Mouse (Mus musculus): ENCODE measurements around the gene Zfp708. TPM values are rescaled to one million over a fixed set of nuclear protein-coding genes. Genes with fewer than 3 reads are reported as not detected.
"Not testable (repeated sequence)": the region's sequence is repeated elsewhere in the genome, so short reads cannot be mapped to it uniquely, and the experiment has no call there.

The Zfp708 gene
- 0.24 and 0.42 TPM in 2 replicates for polyA plus RNA-seq (2012; rRNA removed)

- H3K4me1 ChIP-seq (replicated peaks; ENCODE audit: control insufficient read depth, insufficient read depth, low read length), result no peaks in the 10 kb centered on the region
- TF ChIP-seq CTCF (IDR thresholded peaks at IDR 0.05; ENCODE audit: borderline replicate concordance, control insufficient read depth, extremely low read depth, insufficient read depth, low read length, poor library complexity) (no peak), POLR2A (IDR thresholded peaks at IDR 0.05; ENCODE audit: control insufficient read depth, extremely low read depth, insufficient read depth, low read length, poor library complexity) (no peak)
- H3K27me3 ChIP-seq (ENCODE audit: control insufficient read depth, insufficient read depth, low read length), result no peaks in the 10 kb centered on the region
- no peaks in the 10 kb centered on the region for H3K36me3 ChIP-seq (ENCODE audit: control insufficient read depth, insufficient read depth, low read length)
- WGBS, result 97% methylated on average over 10 of the region's 10 CpGs
- DNase-seq, result no peak
- H3K4me3 ChIP-seq (ENCODE audit: control insufficient read depth, insufficient read depth, low read length), result no peak within 1 kb of the TSS
- no peak within 1 kb of the TSS for H3K27ac ChIP-seq (ENCODE audit: control insufficient read depth, insufficient read depth, low read length)
Observed at GRCm38 (mm10) chr13:67097876-67098275, at the start of gene Zfp708. TSS of gene Zfp708 (minus strand) at chr13:67097976.

- WGBS, result 2% methylated on average over 18 of the region's 18 CpGs
- DNase-seq, result peak; percentile 74
- TF ChIP-seq POLR2A (IDR thresholded peaks at IDR 0.05; ENCODE audit: control insufficient read depth, extremely low read depth, insufficient read depth, low read length, poor library complexity), result 0 out of 2 replicates have a peak, but pooled peaks have one; percentile 27
- TF ChIP-seq CTCF (IDR thresholded peaks at IDR 0.05; ENCODE audit: borderline replicate concordance, control insufficient read depth, extremely low read depth, insufficient read depth, low read length, poor library complexity), result no peak
- no peaks in the 10 kb centered on the region for H3K36me3 ChIP-seq (ENCODE audit: control insufficient read depth, insufficient read depth, low read length)
- no peaks in the 10 kb centered on the region for H3K27me3 ChIP-seq (ENCODE audit: control insufficient read depth, insufficient read depth, low read length)
- H3K4me1 ChIP-seq (replicated peaks; ENCODE audit: control insufficient read depth, insufficient read depth, low read length), result peaks cover 4% of the 10 kb centered on the region
- H3K27ac ChIP-seq (ENCODE audit: control insufficient read depth, insufficient read depth, low read length), result no peak overlapping the region
- peak overlapping the region; percentile 94 for H3K4me3 ChIP-seq (ENCODE audit: control insufficient read depth, insufficient read depth, low read length)
Observed at GRCm38 (mm10) chr13:67128038-67128721, 30.4 kb upstream of the Zfp708 start.

- 86% methylated on average over 10 of the region's 10 CpGs for WGBS
- H3K4me3 ChIP-seq (ENCODE audit: control insufficient read depth, insufficient read depth, low read length), result not testable (repeated sequence)
Observed at GRCm38 (mm10) chr13:67127507-67127906, 29.7 kb upstream of the Zfp708 start.

GRCm38 (mm10) chr13:67124460-67124859 lies 26.7 kb upstream of the Zfp708 start:
- 94% methylated on average over 1 of the region's 1 CpGs for WGBS
- TF ChIP-seq POLR2A (IDR thresholded peaks at IDR 0.05; ENCODE audit: control insufficient read depth, extremely low read depth, insufficient read depth, low read length, poor library complexity) (no peak), CTCF (IDR thresholded peaks at IDR 0.05; ENCODE audit: borderline replicate concordance, control insufficient read depth, extremely low read depth, insufficient read depth, low read length, poor library complexity) (no peak)
- Histone ChIP-seq H3K27ac (ENCODE audit: control insufficient read depth, insufficient read depth, low read length) (no peak overlapping the region), H3K4me3 (ENCODE audit: control insufficient read depth, insufficient read depth, low read length) (no peak overlapping the region), H3K27me3 (ENCODE audit: control insufficient read depth, insufficient read depth, low read length) (no peaks in the 10 kb centered on the region), H3K36me3 (ENCODE audit: control insufficient read depth, insufficient read depth, low read length) (no peaks in the 10 kb centered on the region), H3K4me1 (replicated peaks; ENCODE audit: control insufficient read depth, insufficient read depth, low read length) (peaks cover 4% of the 10 kb centered on the region)
- DNase-seq, result no peak

More at GRCm38 (mm10) chr13:67127507-67127906, 29.7 kb upstream of the Zfp708 start:
- not testable (repeated sequence) for H3K27ac ChIP-seq (ENCODE audit: control insufficient read depth, insufficient read depth, low read length); H3K4me1 ChIP-seq (replicated peaks; ENCODE audit: control insufficient read depth, insufficient read depth, low read length); H3K27me3 ChIP-seq (ENCODE audit: control insufficient read depth, insufficient read depth, low read length); DNase-seq; H3K36me3 ChIP-seq (ENCODE audit: control insufficient read depth, insufficient read depth, low read length)

- not testable (repeated sequence) for H3K4me3 ChIP-seq (ENCODE audit: control insufficient read depth, insufficient read depth, low read length); H3K27me3 ChIP-seq (ENCODE audit: control insufficient read depth, insufficient read depth, low read length); DNase-seq; H3K36me3 ChIP-seq (ENCODE audit: control insufficient read depth, insufficient read depth, low read length); H3K4me1 ChIP-seq (replicated peaks; ENCODE audit: control insufficient read depth, insufficient read depth, low read length); H3K27ac ChIP-seq (ENCODE audit: control insufficient read depth, insufficient read depth, low read length)
Observed at GRCm38 (mm10) chr13:67121360-67121759, 23.6 kb upstream of the Zfp708 start, which contains the start of gene Zfp759. TSS of gene Zfp759 (plus strand) at chr13:67121660.

GRCm38 (mm10) chr13:67116163-67116562 lies 18.4 kb upstream of the Zfp708 start, which contains the start of gene Rslcan18:
TSS of gene Rslcan18 (minus strand) at chr13:67116263.
- not testable (repeated sequence) for H3K4me1 ChIP-seq (replicated peaks; ENCODE audit: control insufficient read depth, insufficient read depth, low read length); H3K36me3 ChIP-seq (ENCODE audit: control insufficient read depth, insufficient read depth, low read length); DNase-seq; H3K27me3 ChIP-seq (ENCODE audit: control insufficient read depth, insufficient read depth, low read length); H3K27ac ChIP-seq (ENCODE audit: control insufficient read depth, insufficient read depth, low read length); H3K4me3 ChIP-seq (ENCODE audit: control insufficient read depth, insufficient read depth, low read length)
- 92% methylated on average over 8 of the region's 8 CpGs for WGBS

- Histone ChIP-seq H3K4me1 (replicated peaks; ENCODE audit: control insufficient read depth, insufficient read depth, low read length) (no peaks in the 10 kb centered on the region), H3K36me3 (ENCODE audit: control insufficient read depth, insufficient read depth, low read length) (no peaks in the 10 kb centered on the region), H3K4me3 (ENCODE audit: control insufficient read depth, insufficient read depth, low read length) (no peak overlapping the region), H3K27ac (ENCODE audit: control insufficient read depth, insufficient read depth, low read length) (no peak overlapping the region), H3K27me3 (ENCODE audit: control insufficient read depth, insufficient read depth, low read length) (no peaks in the 10 kb centered on the region)
- no peak for DNase-seq
- TF ChIP-seq POLR2A (IDR thresholded peaks at IDR 0.05; ENCODE audit: control insufficient read depth, extremely low read depth, insufficient read depth, low read length, poor library complexity), result no peak
- no peak for TF ChIP-seq CTCF (IDR thresholded peaks at IDR 0.05; ENCODE audit: borderline replicate concordance, control insufficient read depth, extremely low read depth, insufficient read depth, low read length, poor library complexity)
- 96% methylated on average over 2 of the region's 2 CpGs for WGBS
Observed at GRCm38 (mm10) chr13:67113287-67113686, 15.5 kb upstream of the Zfp708 start.

Measured in thymus, adult 2 months (tissue).